Mouse (Mus musculus): Measurements from ENCODE around the gene Cse1l. TPM values are rescaled to one million over a fixed set of nuclear protein-coding genes. Genes with fewer than 3 reads are reported as not detected.

The Cse1l gene
- polyA plus RNA-seq, 1 experiment from 2014 or later, result 137 TPM

DNA sequence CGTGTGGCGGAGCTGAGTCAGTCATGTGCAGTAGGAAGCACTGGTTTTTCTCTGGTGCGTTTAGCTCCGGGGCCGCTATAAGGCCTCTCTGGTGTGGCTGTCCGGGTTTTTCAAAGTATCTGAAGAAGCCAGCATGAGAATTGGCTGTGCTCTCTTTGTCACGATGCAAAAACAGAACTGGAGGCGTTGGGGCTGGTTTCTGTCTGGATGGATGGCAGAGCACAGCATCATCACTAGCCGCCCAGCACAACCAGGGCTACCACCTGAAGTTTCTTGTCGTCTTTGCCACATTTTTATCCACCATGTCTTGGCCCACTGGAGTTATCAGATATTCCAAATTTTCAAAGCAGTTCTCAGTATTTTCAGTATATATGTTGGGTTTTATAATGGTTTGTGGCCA lies 43.1 kb downstream of the Cse1l start:
- Histone ChIP-seq H3K27ac (ENCODE audit: low read depth, low read length) (no peak overlapping the region), H3K36me3 (ENCODE audit: control insufficient read depth, insufficient read depth, low read length) (peaks cover 96% of the 10 kb centered on the region), H3K4me3 (ENCODE audit: low read depth, low read length) (no peak overlapping the region), H3K4me2 (ENCODE audit: low read length) (no peak overlapping the region), H3K27me3 (replicated peaks; ENCODE audit: control insufficient read depth, insufficient read depth, low read length) (no peaks in the 10 kb centered on the region), H3K9me3 (replicated peaks; ENCODE audit: control insufficient read depth, low read length) (no peaks in the 10 kb centered on the region), H3K9ac (ENCODE audit: low read length) (no peak overlapping the region), H3K4me1 (ENCODE audit: control insufficient read depth, insufficient read depth, low read length) (0 out of 2 replicates have a peak, but pooled peaks cover 3% of the 10 kb centered on the region)
- no peak for DNase-seq (ENCODE audit: low spot score)
- 89% methylated on average over 10 of the region's 10 CpGs for WGBS
- ATAC-seq, result no peak

GRCm38 (mm10) chr2:166950853-166951648 lies 45.2 kb downstream of the Cse1l start:
- peak; percentile 87 for DNase-seq (ENCODE audit: low spot score)
- Histone ChIP-seq H3K9me3 (replicated peaks; ENCODE audit: control insufficient read depth, low read length) (no peaks in the 10 kb centered on the region), H3K4me2 (ENCODE audit: low read length) (no peak overlapping the region), H3K27me3 (replicated peaks; ENCODE audit: control insufficient read depth, insufficient read depth, low read length) (no peaks in the 10 kb centered on the region), H3K4me3 (ENCODE audit: low read depth, low read length) (no peak overlapping the region), H3K4me1 (ENCODE audit: control insufficient read depth, insufficient read depth, low read length) (0 out of 2 replicates have a peak, but pooled peaks cover 3% of the 10 kb centered on the region), H3K27ac (ENCODE audit: low read depth, low read length) (no peak overlapping the region), H3K36me3 (ENCODE audit: control insufficient read depth, insufficient read depth, low read length) (peaks cover 99% of the 10 kb centered on the region), H3K9ac (ENCODE audit: low read length) (no peak overlapping the region)
- 67% methylated on average over 14 of the region's 14 CpGs for WGBS
- peak; percentile 67 for ATAC-seq

- Histone ChIP-seq H3K9me3 (replicated peaks; ENCODE audit: control insufficient read depth, low read length) (no peaks in the 10 kb centered on the region), H3K9ac (ENCODE audit: low read length) (no peak overlapping the region), H3K4me1 (ENCODE audit: control insufficient read depth, insufficient read depth, low read length) (0 out of 2 replicates have a peak, but pooled peaks cover 3% of the 10 kb centered on the region), H3K27ac (ENCODE audit: low read depth, low read length) (no peak overlapping the region), H3K4me3 (ENCODE audit: low read depth, low read length) (no peak overlapping the region), H3K36me3 (ENCODE audit: control insufficient read depth, insufficient read depth, low read length) (peaks cover 99% of the 10 kb centered on the region), H3K27me3 (replicated peaks; ENCODE audit: control insufficient read depth, insufficient read depth, low read length) (no peaks in the 10 kb centered on the region), H3K4me2 (ENCODE audit: low read length) (no peak overlapping the region)
- 80% methylated on average over 6 of the region's 6 CpGs for WGBS
- DNase-seq (ENCODE audit: low spot score), result no peak
- ATAC-seq, result no peak
These were observed 46.3 kb downstream of the Cse1l start for GRCm38 (mm10) chr2:166952151-166952550.

DNA sequence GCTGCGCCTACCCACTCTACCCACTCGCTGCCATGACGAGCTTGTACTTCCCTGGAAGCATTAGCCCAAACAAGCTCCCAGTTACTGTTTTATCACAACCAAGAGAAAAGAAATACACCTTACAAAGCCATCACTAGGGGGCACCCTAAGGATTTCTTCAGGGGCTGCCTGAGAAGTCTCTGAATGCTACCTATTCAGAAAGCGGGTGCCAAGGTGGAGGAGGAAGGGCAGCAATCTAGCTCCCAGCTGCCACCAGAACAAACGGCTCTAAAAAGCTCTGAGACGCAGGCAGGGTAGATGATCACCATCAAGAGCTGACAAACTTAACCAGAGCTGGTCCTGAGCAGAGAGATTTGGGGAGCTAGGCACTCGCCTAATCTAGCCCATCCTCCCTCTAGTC lies 51.0 kb downstream of the Cse1l start:
- Histone ChIP-seq H3K27ac (ENCODE audit: low read depth, low read length) (no peak overlapping the region), H3K4me1 (ENCODE audit: control insufficient read depth, insufficient read depth, low read length) (no peaks in the 10 kb centered on the region), H3K4me2 (ENCODE audit: low read length) (no peak overlapping the region), H3K4me3 (ENCODE audit: low read depth, low read length) (no peak overlapping the region), H3K36me3 (ENCODE audit: control insufficient read depth, insufficient read depth, low read length) (peaks cover 95% of the 10 kb centered on the region), H3K27me3 (replicated peaks; ENCODE audit: control insufficient read depth, insufficient read depth, low read length) (no peaks in the 10 kb centered on the region), H3K9me3 (replicated peaks; ENCODE audit: control insufficient read depth, low read length) (no peaks in the 10 kb centered on the region), H3K9ac (ENCODE audit: low read length) (no peak overlapping the region)
- DNase-seq (ENCODE audit: low spot score), result peak; percentile 66
- no peak for ATAC-seq
- WGBS, result 54% methylated on average over 7 of the region's 7 CpGs

GRCm38 (mm10) chr2:166960648-166961330 lies 54.9 kb downstream of the Cse1l start:
- H3K4me2 ChIP-seq (ENCODE audit: low read length), result no peak overlapping the region
- 93% methylated on average over 8 of the region's 8 CpGs for WGBS
- no peak overlapping the region for H3K4me3 ChIP-seq (ENCODE audit: low read depth, low read length)
- no peak overlapping the region for H3K27ac ChIP-seq (ENCODE audit: low read depth, low read length)
- H3K27me3 ChIP-seq (replicated peaks; ENCODE audit: control insufficient read depth, insufficient read depth, low read length), result no peaks in the 10 kb centered on the region
- DNase-seq (ENCODE audit: low spot score), result no peak
- peaks cover 66% of the 10 kb centered on the region for H3K36me3 ChIP-seq (ENCODE audit: control insufficient read depth, insufficient read depth, low read length)
- H3K4me1 ChIP-seq (ENCODE audit: control insufficient read depth, insufficient read depth, low read length), result no peaks in the 10 kb centered on the region
- ATAC-seq, result no peak
- no peak overlapping the region for H3K9ac ChIP-seq (ENCODE audit: low read length)
- no peaks in the 10 kb centered on the region for H3K9me3 ChIP-seq (replicated peaks; ENCODE audit: control insufficient read depth, low read length)

DNA sequence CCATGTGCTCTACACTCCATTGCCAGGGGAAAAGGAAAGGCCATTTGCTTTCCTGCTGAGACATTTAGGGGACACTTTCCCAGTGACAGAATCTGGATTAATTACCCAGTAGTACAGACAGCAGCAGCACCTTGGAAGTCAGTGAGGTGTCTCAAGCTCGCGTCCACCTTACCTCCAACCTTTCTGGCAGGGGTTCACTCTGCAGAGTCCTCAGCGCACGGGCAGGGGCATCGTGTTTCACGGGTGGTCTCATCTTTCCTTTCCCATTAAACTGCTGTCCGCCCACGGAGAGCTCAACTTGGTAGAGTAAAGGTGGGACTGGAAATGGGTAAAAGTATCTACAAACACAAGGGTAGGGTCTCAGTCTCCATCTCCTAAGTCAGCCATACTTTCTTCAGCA lies 57.4 kb downstream of the Cse1l start:
- Histone ChIP-seq H3K27ac (ENCODE audit: low read depth, low read length) (no peak overlapping the region), H3K4me2 (ENCODE audit: low read length) (no peak overlapping the region), H3K4me3 (ENCODE audit: low read depth, low read length) (no peak overlapping the region), H3K9me3 (replicated peaks; ENCODE audit: control insufficient read depth, low read length) (no peaks in the 10 kb centered on the region), H3K36me3 (ENCODE audit: control insufficient read depth, insufficient read depth, low read length) (peaks cover 43% of the 10 kb centered on the region), H3K9ac (ENCODE audit: low read length) (no peak overlapping the region), H3K4me1 (ENCODE audit: control insufficient read depth, insufficient read depth, low read length) (no peaks in the 10 kb centered on the region), H3K27me3 (replicated peaks; ENCODE audit: control insufficient read depth, insufficient read depth, low read length) (no peaks in the 10 kb centered on the region)
- 89% methylated on average over 8 of the region's 8 CpGs for WGBS
- no peak for DNase-seq (ENCODE audit: low spot score)
- ATAC-seq, result no peak

- Histone ChIP-seq H3K36me3 (ENCODE audit: control insufficient read depth, insufficient read depth, low read length) (peaks cover 27% of the 10 kb centered on the region), H3K27me3 (replicated peaks; ENCODE audit: control insufficient read depth, insufficient read depth, low read length) (no peaks in the 10 kb centered on the region), H3K4me1 (ENCODE audit: control insufficient read depth, insufficient read depth, low read length) (no peaks in the 10 kb centered on the region), H3K9me3 (replicated peaks; ENCODE audit: control insufficient read depth, low read length) (no peaks in the 10 kb centered on the region), H3K4me3 (ENCODE audit: low read depth, low read length) (no peak overlapping the region), H3K4me2 (ENCODE audit: low read length) (no peak overlapping the region), H3K9ac (ENCODE audit: low read length) (no peak overlapping the region), H3K27ac (ENCODE audit: low read depth, low read length) (no peak overlapping the region)
- ATAC-seq, result no peak
- DNase-seq (ENCODE audit: low spot score), result no peak
- 78% methylated on average over 2 of the region's 2 CpGs for WGBS
These were observed 58.9 kb downstream of the Cse1l start for GRCm38 (mm10) chr2:166964773-166965172.

GRCm38 (mm10) chr2:166973153-166973552 lies 67.3 kb downstream of the Cse1l start:
- no peaks in the 10 kb centered on the region for H3K4me1 ChIP-seq (ENCODE audit: control insufficient read depth, insufficient read depth, low read length)
- DNase-seq (ENCODE audit: low spot score), result no peak
- no peaks in the 10 kb centered on the region for H3K36me3 ChIP-seq (ENCODE audit: control insufficient read depth, insufficient read depth, low read length)
- H3K27me3 ChIP-seq (replicated peaks; ENCODE audit: control insufficient read depth, insufficient read depth, low read length), result no peaks in the 10 kb centered on the region
- WGBS, result 87% methylated on average over 1 of the region's 1 CpGs
- no peak overlapping the region for H3K4me3 ChIP-seq (ENCODE audit: low read depth, low read length)
- no peak overlapping the region for H3K9ac ChIP-seq (ENCODE audit: low read length)
- no peaks in the 10 kb centered on the region for H3K9me3 ChIP-seq (replicated peaks; ENCODE audit: control insufficient read depth, low read length)
- no peak overlapping the region for H3K4me2 ChIP-seq (ENCODE audit: low read length)
- ATAC-seq, result no peak
- no peak overlapping the region for H3K27ac ChIP-seq (ENCODE audit: low read depth, low read length)
